Mouse (Mus musculus): ENCODE results near the gene Ncl.
A peak's percentile ranks its signal among the peaks of the same experiment; 100 is the strongest.
"Not testable (repeated sequence)": the region's sequence is repeated elsewhere in the genome, so short reads cannot be mapped to it uniquely, and the experiment has no call there.

Ncl gene

DNA sequence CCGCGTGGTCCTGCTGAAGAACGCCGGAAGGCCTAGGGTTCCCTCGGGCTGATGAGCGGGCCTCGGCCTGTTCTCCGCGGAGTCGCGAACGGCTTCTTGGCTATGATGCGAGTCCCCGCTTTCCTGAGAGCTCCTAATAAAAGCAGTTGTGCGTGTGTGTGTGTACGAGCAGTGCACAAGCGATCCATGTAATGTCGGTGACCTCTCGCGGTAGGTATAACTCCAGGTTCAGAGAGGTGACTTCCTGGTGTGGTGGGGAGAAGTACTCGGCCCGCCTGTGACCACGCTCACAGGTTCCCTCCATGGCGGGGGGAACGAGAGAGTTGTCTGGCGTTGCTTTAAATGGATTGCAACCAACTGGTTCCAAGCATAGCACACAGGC is 589 bp upstream of the Ncl start:
- DNase-seq: no peak

DNA sequence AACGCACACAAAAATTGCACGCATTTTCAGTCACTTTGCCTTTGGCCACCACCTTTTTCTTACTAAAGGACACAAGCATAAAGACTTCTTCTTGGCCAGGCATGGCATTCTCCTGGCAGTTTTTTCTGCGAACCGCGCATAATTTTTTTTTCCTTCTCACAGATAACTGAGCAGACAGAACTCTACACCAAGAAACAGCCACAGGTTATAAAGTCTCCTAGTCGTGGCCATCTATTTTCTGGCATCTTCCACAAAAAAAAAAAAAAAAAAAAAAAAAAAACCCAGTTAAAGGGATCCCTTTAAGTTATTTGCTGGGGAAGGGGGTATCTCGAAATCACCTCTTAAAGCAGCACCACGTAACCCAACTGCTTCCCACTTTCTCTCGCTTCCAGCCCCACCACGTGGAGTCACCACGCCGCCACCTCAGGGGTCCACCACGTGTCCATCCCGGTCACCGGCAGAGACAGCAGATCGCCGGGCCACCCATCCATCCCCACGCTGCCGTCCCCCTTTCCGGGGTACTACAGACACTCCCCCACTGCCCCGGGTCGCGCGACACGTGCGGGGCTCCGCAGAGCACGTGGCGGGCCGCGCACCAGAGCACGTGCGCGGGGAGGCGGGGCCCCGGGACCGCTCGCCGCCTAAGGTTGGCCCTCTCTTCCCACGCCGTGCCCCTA is 833 bp downstream of the Ncl start:
- DNase-seq: no peak

DNA sequence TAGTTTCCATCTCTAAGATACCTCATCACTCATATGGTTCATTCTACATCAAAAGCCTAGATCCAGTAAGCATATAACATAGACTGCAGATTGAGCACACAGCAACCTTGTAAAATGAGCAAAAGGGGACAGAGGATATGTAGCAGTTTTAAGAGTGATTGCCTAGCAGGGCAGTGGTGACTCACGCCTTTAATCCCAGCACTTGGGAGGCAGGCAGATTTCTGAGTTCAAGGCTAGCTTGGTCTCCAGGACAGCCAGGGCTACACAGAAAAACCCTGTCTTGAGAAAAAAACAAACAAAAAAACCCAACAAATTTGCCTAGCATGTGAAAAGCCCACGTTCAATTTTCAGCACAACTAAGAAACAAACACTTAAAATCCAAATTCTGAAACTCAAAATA is 5.0 kb downstream of the Ncl start:
- DNase-seq: no peak

DNA sequence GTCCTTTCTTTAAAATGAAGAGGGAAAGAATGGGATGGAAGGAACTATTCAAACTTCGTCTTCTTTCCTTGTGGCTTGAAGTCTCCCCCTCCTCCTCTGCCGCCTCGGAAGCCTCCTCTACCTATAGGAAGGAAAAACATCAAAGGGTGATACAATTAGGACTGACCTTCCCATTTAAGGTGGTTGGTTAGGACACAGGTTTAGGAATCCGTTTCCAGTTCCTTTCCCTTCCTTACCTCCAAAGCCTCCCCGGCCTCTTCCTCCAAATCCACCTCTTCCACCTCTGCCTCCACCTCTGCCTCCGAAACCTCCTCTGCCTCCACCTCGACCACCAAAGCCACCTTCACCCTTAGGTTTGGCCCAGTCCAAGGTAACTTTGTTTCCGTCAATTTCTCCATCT is 8.6 kb downstream of the Ncl start:
- no peak for DNase-seq

DNA sequence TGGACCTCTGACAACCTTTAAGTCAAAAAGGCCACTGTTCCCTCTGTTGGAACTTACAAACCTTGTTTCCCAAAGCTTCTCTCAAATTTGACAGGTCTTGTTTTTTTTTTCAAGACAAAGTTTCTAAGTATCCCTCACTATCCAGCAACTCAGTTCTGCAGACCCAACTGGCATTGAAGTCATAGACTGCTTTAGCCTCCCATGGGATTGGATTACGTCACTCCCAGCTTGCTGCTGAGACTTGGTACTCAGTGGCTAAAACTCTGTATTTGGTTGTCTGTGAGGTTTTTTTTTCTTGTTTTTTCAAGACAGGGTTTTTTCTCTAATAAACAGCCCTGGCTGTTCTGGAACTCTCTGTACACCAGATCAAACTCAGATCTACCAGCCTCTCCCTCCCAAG is 9.5 kb downstream of the Ncl start:
- no peak for DNase-seq

DNA sequence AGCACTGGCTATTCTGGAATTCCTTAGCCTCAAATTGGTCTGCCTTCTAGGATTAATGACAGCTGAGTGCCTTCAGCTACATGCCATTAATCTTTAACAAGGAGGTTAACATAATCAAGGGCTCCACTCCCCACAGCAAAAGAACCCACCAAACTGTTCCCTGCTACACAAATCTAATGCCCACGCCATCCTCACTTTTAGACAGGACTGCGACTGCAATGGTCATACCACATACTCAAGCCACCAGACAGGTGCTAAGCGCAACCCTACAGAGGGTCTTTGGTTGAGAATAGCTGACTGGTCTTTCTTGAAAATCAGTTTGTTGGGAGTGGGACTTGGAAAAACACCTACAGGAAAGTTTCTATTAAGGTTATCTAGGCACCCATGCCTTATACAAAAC is 10.0 kb downstream of the Ncl start:
- no peak for DNase-seq

DNA sequence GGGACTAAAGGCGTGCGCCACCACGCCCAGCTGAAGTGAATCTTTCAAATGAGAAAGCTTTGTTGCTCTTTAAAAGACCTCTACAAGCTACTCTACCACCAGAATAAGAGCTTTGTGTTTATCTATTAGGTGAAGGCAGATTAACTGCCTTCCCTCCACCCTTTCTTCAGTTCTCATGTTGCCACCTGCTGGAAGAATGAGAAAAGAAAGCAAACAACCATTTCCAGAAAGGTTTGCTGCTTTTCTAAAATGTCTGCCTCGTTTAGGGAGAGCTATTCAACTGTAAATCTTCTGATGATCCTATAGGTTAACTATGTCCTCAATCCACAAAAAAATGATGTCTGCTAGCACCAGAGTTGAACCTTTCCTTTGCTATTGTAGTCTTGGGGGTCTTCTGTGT is 10.4 kb downstream of the Ncl start:
- no peak for DNase-seq

DNA sequence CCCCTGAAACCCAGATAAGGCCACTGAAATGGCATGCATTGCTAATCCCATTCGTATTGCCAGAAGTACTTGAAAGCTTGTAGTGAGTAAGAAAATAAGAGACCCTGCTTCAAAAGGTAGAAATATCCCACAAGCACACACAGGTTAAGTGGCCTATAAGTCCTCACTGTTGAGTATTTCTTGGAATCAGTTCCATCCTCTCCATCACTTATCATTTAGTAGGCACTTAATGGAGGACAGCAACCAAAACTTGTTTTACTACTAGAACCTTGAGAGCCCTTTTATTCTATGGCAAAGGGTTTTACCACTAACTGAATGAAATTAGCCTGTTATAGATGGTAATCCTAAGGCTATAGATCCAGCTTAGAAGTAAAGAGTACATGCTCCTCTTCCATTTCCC is 11.1 kb downstream of the Ncl start:
- DNase-seq: no peak

DNA sequence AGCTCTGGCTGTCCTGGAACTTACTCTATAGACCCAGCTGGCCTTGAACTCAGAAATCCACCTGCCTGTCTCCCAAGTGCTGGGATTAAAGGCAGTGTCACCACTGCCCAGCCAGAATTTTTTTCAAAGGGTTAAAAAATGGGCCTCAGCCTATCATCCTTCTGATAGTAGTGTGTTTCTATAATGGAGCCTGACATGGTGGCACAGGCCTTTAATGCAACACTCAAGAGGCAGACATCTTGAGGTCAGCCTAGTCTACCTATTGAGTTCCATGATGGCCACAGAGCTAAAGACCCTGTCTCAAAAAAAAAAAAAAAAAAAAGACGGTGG is 11.5 kb downstream of the Ncl start:
- no peak for DNase-seq

DNA sequence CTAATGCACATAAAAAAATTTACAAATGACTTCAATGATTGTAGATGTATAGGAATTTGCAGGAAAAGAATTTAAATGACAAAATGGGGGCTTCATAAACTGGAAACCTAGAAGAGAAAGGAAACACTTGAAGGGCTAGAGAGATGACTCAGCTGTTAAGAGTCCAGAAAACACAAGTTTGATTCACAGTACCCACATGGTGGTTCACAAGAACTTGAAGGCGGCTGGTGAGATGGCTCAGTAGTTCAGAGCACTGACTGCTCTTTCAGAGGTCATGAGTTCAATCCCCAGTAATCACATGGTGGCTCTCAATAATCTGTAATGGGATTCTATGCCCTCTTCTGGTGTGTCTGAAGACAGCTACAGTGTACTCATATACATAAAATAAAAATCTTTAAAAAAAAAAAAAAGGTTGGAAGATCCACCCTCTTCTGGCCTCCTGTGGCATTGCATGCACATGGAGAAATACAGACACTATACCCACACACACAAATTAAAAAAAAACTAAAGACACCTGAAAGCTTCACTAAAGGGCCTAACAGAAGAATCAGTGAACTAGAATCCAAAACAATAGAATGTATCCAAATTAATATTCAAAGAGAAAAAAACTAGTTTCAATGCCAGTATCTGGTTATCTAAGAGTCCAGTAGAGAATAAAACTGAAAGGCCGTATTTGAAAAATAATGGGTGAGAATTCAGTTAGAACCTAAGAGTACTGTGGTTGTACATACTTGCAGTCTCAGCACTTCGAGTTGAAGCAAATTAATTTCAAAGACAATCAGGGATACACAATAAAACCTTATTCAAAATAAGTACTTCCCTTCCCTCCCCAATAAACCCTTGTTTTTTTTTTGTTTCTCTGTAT is 12.1 kb downstream of the Ncl start:
- no peak for DNase-seq

DNA sequence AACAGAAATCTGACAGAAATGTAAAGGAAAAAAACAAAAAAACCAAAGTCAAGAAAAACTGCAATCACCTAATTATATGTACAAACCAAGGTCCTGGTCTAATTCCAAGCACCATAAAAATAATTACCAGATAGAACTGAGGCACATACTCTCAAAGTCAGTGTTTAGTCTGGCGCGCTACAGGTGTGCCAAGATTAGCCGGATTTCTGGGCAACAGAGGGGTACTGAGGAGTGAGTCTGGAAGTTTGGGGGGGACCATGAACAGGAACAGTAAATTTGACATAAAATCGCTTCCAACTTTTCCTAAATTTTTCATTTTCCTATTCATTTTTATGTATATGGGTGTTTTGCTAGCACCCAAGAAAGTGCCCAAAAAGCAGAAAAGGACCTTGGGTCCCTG is 13.2 kb downstream of the Ncl start:
- no peak for DNase-seq

DNA sequence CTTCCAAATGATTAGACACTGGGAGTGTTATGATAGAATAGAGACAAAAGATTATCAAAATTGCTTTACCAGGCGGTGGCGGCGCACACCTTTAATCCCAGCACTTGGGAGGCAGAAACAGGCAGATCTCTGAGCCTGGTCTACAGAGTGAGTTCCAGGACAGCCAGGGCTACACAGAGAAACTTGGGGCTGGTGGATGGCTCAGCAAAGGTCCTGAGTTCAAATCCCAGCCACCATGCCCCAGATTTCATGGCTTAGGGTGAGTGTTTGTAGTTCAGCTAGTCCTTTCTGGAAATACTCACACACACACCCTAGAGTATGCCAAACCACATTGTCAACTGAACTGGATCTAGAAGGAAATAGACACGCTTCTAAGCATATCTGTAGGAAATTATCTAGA is 14.1 kb downstream of the Ncl start:
- DNase-seq: no peak

DNA sequence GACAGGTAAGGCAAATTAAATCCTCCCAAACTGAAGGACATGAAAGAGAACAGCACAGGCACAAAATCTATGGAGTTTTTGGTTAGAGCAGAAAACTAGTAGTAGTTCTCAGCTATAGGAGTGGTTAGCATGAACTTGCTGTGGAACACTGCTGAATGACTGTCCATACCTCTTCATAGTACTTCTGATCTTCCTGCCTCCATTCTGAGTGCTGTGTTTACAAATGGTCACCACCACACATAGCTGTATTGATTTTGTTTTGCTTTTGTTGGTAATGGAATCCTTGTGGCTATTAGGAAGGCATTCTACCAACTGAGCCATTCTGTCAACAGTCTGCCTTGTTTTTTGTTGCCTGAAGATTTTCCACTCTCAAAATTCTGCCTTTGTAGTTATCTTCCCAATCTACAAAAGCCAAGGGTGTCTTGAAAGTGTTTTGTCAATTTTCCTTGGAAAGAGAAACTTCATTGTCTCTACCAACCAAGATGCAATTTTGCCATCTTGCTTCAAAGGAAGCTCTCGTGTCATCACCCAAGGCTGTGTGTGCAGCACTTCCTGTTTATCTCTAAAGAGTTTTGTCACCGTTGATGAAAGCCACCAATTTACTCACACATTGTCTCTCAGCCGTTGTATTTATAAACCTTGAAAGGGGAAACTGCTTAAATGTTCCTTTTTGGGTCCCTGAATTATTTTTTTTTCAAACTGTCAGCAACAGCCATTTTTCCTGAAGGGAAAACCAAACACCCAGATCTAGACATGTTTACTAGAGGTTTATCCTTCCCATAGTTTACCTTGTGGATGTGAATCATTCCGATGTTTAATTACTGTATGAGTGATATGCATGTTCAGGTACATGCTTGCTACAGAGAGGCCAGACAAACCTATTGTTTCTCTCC is 15.0 kb downstream of the Ncl start:
- DNase-seq: no peak

DNA sequence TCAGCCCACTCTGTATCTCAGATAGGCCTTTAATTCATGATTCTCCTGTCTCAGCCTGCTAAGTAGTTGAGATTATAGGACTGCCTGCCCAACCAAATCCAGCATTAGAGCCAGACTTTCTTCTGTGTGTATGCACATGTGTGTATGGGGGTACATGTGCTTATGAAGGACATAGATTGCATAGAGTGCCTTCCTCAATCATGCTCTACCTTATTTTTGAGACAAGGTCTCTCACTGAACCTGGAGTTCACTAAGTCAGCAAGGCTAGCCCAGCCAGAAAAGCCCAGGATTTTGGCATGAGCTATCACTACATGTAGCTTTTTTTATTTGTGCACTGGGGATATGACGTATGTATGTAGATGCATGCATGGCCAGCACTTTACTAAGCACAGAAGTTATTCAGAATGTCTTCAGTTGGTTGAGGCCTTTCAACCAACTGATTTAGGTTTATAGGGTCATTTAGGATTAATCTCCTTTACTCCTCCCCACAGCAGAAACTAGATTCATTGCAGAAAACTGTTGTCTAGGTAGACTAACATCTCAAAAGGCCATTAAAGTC is 16.0 kb downstream of the Ncl start:
- DNase-seq: no peak

DNA sequence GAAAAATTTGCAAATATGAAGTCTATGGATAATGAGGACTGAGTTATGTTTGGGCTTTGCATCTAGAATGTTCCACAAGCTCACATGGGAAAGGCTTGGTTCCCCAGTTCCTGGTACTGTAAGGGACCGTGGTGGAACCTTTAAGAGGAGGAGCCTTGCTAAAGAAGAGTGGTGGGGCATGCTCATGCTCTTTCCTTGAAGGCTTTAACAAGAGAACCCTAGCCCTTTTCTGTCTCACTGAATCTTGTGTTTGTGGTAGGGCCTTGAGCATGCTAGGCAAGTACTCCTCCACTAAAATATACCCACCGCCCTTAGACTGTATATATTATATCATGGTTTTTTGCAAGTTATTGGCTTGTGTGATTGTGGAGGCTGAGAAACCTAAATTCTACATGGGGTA is 16.8 kb downstream of the Ncl start:
- DNase-seq: no peak

DNA sequence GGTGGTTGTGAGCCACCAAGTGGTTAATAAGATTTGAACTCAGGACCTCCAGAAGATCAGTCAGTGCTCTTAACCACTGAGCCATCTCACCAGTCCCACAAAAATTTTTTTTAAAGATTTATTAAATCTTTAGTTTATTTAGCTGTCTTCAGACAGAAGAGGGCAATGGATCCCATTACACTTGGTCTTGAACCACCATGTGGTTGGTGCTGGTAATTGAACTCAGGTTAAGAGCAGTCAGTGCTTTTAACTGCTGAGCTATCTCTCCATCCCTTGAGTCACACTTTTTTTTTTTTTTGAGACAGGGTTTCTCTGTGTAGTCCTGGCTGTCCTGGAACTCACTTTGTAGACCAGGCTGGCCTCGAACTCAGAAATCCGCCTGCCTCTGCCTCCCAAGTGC is 18.1 kb downstream of the Ncl start:
- DNase-seq: not testable (repeated sequence)

DNA sequence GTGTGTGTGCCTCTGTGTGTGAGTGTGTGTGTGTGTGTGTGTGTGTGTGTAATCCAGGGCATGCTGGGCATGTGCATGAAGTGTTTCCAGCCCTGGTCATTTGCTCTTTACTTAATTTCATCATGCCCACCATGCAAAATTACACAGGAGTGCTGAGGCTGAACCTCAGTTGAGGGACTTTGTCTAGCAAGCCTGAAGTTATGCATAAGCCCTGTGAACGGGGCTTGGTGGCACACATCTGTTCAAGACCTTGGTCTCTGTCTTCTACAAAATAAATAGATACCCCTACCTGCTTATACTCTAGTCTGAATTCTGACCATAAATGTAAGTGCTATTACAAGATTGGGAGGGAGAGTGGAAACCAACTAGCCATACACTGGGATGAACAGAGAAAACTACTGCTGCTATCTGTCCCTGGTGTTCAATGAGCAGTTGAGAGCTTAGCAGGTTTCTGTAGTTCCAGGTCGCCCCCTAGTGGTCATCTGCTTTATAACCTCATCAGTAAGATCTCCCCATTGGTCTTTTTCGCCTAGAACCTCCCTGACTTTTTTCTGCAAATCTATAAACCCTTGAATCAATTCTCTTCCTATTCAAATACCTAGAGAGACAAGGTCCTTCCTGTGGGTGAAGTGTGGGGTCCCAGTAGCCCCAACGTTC is 19.9 kb downstream of the Ncl start:
- peak; percentile 75 to 90 for DNase-seq

DNA sequence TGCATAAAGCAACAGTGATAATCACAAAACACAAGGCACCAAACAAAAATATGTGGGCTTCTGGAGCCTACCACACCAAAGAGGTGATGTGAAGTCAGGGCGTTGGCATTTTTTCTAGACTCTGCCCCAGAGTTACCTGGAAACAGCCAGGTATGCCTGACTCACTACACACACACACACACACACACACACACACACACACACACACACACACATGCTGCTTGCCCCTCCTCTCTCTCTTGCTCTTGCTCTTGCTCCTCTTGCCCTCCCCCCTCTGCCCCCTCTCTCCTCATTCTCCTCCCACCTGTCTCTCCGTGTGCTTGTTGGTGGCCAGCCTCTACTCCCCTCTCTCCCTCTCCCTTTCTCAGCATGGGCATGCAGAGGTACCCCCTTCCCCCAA is 22.9 kb downstream of the Ncl start:
- no peak for DNase-seq

DNA sequence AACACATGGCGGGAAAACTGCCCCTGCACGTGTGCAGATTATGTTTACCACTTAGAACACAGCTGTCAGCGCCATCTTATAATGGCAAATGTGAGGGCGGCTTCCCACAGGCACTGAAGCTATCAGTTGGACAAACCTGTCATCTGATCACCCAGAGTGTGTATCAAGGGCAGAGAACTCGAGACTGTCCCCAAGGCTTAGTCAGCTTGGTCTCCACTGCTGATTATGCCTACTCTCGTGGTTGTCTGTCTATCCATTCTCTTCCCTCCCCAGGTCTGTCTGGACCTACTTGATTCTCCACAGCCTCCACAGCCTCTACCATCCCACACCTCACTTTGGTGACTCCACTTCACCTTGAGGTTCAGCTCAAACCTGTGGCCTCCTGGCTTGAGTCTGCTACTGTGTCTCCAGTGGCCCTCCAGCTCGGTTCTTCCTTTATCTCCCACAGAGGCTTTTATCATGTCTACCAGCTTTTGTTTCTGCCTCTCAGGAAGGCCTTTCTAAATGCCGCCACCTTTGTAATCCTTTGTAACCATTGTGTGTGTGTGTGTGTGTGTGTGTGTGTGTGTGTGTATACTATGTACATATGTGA is 38.3 kb downstream of the Ncl start:
- DNase-seq: no peak

DNA sequence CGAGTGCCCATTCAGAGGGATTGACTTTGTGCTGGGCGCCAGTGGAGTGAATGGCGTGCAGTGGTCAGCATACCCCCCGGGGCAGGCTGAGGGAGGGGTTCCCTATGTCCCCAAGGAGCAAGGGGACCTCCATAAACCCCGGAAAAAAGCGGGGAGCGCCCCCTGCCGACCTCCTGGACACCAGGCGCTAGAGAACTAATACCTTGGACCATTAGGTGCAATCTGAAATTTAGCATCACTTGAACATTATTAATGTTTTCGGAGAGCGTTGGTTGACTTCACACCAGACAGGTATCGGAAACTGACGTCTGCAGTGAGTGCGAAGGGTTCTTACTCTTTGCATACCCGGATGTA is 45.5 kb downstream of the Ncl start:
- peak; percentile 19 to 53 for DNase-seq

DNA sequence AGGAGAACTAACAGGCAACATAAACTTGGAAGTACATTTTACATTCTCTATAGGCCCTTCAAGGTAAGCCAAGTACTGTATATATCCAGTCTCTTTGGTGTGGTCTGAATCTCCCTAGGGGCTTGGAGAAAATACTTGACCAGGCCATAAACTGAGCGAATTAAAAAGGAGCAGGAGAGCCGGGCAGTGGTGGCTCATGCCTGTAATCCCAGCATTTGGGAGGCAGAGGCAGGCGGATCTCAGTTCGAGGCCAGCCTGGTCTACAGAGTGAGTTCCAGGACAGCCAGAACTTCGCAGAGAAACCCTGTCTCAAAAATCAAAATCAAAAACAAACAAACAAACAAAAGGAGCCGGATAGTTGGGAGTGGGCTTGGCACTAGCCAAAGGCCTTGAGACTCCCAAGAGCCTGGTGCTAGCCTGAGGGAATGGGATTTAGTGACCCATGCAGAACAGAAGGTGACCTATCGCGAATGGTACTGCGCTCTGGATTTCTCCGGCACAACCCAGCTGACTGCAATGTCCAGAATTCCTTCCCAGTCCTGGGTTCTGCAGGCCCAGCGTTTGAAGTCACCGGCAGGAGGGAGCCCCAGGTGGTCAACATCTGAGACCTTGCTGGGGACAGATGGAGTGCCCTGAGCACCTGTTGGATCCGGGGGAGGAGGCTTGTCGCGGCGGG is 46.0 kb downstream of the Ncl start:
- DNase-seq: peak in 1 of 2 experiments; percentile 15

DNA sequence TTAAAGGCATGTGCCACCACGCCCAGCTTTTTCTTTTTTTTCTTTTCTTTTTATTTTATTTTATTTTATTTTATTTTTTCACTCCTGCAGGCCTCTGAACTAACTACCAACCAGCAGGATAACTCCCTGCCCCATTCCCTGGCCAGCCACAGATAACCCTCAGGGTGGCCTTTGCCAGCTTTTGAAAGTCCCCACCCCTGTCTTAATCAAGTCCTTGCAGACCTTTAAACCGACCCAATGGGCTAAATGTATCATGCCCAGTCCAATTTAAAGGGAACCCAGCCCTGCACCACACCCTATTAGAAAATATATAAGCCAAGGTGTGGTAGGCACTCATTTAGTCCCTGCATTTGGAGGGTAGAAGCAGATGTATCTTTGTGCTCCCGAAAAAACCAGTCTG is 46.9 kb downstream of the Ncl start:
- no peak for DNase-seq

Measured in cerebellum, postnatal 25 days (tissue).